Mouse (Mus musculus): ENCODE measurements around the gene Ubr4.
"Not testable (repeated sequence)": the region's sequence is repeated elsewhere in the genome, so short reads cannot be mapped to it uniquely, and the experiment has no call there.

Ubr4 gene

DNA sequence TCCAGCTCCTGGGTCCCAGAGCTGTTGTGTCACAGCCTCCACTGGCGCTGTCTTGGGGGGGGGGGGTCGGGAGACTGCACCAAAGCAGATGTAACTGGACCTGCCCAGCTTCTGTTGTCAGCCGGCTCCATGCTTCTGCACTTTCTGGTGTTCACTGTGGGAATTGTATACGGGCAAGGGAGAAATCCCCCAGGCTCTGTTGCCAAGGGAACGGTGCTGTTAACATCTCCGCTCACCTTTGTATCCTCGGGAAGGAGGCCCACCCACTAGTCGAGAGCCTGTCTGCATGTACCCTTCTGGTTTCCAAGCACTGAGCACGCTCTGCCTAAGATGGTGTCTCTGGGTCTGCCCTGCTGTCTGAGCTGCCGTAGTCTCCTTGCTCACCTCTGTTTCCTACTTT is 134.7 kb downstream of the Ubr4 start:
- DNase-seq (ENCODE audit: low spot score): no peak

- DNase-seq (ENCODE audit: low spot score): no peak
Observed at GRCm38 (mm10) chr4:139488325-139488724, 135.9 kb downstream of the Ubr4 start.

DNA sequence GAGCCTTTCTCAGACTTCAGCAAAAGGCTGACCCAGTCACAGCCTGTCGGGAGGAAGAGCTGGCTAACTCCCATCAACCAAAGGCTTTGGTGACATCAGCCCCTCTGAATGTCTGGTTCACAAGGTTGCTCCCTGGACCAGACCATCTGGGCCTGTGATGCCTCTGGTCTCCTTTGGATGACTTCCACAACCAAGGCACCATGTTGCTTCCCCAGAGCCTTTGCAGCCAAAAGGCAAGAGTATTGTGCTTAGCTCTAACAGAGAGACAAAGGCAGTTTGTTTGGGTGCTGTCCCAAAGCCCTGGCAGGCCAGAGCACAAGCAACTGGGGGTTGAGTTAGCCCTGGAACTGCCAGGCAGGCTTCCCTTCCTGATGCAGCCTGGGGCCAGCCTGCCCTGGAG is 137.5 kb downstream of the Ubr4 start:
- DNase-seq (ENCODE audit: low spot score): no peak

DNA sequence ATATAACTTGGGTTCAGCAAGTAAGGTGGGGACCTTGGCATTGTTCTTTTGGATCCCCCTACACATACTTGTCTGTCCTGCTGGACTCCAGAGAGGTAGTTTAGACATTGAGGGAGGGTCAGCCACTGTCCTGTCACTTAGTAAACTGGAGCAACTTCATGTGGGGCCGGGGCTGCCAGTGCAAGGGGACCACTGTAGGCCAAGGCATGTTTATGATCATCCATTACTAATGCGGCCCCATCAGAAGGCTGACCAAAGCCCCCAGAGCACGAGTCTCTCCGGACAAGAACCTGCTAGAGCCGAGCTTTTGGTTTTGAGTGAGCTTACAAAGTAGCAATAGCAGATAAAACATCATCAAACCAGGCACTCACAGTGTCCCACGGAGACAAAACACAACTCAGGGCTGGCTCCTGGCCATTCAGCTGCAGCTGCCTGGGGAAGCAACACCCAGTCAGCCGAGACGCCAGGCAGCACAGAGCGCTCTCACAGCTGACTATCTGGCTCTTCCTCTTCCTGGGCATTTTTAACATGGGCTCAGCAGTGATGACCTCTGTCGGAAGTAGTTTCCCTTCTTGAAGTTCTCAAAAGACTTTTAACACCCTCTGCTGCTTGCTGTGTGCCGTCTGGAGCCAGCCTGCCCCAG is 138.1 kb downstream of the Ubr4 start:
- no peak for DNase-seq (ENCODE audit: low spot score)

GRCm38 (mm10) chr4:139491541-139492170 is 139.2 kb downstream of the Ubr4 start:
- no peak for DNase-seq (ENCODE audit: low spot score)

DNA sequence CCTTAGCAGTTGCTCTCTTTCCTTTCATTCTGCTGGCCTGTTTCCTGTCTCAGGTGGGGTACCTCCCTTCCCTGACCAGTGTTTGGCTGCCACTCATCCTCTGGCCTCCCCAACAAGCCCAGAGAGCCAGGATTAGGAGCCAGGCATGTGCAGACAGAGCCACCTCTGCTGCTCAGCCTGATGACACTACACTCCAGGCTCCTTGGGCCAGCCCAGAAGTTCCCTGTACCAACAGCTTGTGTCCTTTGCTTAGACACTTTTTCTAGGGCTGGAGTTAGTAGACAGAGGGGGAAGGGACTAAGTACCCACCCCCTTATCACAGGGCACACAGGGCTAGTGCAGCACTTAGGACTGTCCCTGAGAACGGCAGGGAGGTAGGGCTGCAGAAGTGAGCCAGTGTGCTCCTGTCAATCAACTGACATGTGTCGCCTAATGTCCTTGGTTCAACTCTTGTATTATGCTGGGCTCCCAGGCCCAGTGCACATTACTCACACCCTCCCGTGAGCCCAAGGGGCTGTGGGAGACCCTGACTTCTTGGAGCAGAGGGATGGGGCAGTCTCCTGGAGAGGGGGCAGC is 139.9 kb downstream of the Ubr4 start:
- no peak for DNase-seq (ENCODE audit: low spot score)

DNA sequence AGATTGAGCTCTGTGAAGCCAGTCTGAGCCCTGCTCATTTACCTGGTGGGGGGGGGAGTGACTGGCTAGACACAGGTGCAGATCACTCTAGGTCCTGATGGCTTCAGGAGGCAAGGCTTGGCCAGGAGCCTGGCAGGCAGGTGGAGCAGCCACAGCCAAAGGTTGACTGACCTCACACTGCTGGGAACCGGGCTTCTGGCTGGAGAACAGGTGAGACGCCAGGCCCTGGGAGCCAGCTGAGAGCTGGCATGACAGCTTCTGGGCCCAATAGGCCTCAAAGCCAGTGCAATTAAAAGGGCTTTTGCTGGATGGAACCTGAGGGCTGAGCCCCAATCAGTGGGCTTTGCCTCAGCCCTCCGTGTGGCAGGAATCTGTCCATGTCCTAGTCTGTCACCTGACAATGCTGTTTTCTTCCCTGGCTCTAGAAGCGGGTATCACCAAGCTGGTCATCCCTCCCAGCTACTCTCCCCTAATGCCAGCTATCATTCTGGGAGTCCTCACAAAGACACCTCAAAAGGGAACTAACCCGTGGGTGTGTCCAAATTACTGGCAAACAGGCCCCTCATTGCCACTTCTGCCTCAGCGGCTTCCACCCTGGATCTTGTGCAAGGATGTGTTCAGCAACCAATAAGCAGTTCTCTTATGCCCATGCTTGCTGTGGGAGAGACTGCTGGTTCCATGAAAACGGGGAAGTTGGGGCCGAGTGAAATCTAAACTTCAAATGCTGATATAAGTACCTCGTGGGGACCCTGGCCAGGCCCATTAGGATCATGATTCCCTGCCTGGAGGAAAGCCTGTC is 141.0 kb downstream of the Ubr4 start:
- DNase-seq (ENCODE audit: low spot score): no peak

DNA sequence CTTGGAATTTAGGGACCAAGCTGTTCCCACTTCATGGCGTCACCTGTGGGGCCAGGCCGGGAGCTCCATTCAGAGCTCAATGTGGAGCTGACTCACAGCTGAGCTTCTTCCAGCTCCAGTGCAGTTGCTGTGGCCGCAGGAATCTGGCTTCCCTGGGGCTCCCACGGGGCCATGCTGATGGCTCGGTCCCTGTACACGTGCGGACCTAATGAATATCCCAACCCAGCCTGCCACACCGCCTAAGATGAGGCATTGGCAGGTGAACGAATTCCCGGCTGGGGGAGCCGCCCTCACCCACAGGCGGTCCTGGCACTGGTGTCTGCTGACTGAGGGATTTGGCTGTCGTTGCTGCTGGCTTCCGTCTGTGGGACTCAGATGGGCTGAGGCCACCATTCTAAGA is 148.4 kb downstream of the Ubr4 start:
- DNase-seq (ENCODE audit: low spot score): no peak

DNA sequence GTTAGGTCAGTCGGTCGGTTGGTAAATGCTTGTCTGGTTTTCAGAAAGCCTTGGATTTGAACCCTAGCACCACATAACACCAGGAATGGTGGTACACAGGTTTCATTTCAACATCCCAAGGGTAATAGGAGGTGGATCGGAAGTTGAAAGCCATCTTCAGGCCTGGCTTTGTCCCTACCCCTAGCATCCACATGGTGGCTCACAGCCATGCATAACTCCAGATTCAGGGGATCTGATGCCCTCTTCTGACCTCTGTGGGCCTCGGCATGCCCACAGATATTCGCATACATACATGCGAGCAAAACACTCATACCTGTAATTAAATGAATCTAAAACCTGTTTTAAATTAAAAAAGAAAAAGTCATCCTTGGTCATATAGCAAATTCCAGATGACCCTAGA is 149.3 kb downstream of the Ubr4 start:
- DNase-seq (ENCODE audit: low spot score): no peak

- DNase-seq (ENCODE audit: low spot score): no peak
Observed at GRCm38 (mm10) chr4:139503919-139504318, 151.5 kb downstream of the Ubr4 start.

DNA sequence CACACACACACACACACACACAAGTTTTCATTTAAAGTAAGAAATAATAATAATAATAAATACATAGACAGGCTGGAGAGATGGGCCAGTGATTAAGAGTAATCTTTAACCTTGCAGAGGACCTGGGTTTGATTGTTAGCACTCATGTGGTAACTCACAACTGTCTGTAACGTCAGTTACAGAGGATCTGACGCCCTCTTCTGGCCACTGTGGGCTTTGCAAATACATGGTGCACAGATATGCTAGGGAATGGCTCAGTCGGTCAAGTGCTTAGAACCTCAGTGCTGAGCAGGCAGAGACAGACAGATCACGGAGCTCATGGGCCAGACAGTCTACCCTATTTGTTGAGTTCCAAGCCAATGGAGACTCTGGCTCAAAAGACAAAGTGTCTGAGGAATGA is 153.3 kb downstream of the Ubr4 start:
- no peak for DNase-seq (ENCODE audit: low spot score)

DNA sequence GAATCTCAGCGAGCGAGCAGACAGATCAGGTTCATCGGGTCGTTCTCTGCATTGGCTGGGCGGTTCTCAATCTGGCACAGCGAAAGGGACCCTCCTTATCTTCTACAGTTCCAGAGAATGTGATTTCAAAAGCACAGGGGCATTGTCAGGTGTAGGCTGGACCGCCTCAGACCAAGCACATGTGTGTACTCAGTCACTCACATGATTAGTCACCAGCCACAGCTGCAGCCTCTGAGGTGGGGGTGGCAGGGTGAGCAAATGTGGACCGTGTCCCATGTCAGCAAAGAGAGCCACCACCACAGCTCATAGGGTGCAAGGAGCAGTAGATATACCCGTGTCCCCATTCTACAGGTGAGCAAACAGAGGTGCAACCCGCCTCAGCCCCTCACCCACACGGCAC is 154.3 kb downstream of the Ubr4 start:
- no peak for DNase-seq (ENCODE audit: low spot score)

GRCm38 (mm10) chr4:139509069-139509468 is 156.7 kb downstream of the Ubr4 start:
- DNase-seq (ENCODE audit: low spot score): no peak

DNA sequence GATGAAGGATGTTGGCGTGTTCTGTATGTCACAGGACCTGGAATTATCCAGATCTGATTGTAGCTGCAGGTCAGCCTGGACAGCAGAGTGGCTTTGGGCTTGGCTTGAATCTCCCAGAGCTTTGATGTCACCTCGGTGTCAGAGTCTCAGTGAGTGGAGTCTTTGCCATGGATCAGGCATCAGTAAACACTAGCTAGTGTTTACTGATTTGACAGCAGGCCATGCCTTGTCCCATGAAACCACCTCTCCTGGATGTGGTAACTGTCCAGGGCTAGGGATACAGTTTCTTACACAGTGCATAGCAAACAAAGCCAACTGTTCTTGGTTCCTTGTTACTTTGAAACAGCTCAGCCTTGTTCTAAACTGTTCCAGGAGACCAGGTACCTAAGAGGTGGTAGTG is 159.1 kb downstream of the Ubr4 start:
- no peak for DNase-seq (ENCODE audit: low spot score)

- no peak for DNase-seq (ENCODE audit: low spot score)
Observed at GRCm38 (mm10) chr4:139512985-139513384, 160.6 kb downstream of the Ubr4 start.

DNA sequence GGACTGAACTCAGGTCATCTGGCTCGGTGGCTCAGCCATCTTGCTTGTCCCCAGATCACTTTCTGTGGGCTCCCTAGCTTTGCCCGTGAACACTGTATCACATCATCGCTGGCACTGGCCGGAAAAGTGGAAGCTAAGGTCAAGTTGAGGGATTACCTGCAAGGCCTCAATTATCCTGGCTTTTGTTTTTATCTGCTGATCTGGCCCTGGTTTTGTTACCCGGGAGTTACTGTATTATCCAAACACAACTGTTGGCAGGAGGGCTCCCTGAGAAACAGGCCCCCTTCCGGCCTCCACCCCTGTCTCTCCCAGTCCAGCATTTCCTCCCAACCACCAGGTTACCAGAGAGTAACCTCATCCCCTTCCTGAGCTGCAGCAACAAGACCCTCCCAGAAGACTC is 166.8 kb downstream of the Ubr4 start:
- DNase-seq (ENCODE audit: low spot score): no peak

DNA sequence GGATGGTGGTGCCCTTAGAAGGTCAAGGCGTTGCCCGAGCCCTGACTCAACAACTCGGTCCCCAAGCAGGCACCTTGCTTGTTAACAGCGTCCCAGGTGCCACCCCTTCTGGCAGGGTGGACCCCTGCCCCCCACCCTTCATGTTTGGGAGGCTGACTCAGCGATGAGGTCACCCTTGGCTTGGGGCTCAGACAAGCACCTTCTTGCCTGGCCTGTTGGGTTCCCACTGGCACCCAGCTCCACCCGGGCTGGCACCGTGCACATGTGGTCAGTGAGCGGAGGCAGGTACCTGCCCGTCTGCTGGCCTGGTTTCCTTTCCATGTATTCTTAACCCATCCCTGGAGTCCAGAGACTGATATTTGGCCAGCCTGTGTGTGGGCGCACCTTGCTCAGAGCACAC is 169.5 kb downstream of the Ubr4 start:
- DNase-seq (ENCODE audit: low spot score): no peak

DNA sequence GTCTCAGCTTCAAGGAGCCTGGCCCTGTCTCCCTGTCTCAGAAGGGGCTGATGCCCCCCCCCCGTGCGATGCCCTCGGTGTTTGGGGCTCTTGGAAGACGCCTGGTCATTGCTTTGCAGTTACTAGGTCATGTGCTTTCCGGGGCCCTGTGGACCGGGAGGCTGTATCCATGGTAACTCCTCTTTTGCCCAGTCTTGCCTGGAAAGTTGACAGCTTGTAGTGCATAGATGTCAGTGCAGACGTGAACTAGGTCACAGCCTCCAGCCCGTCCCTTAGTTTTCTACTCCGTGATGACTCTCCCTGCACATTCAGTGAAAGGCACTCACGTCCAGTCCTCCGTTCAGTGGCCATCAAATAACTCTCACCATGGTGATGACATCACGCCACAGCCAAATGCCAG is 174.1 kb downstream of the Ubr4 start:
- no peak for DNase-seq (ENCODE audit: low spot score)

- not testable (repeated sequence) for DNase-seq (ENCODE audit: low spot score)
Observed at GRCm38 (mm10) chr4:139530248-139530647, 177.8 kb downstream of the Ubr4 start, which contains the start of gene Iffo2. TSS of gene Iffo2 (plus strand) at chr4:139530548.

DNA sequence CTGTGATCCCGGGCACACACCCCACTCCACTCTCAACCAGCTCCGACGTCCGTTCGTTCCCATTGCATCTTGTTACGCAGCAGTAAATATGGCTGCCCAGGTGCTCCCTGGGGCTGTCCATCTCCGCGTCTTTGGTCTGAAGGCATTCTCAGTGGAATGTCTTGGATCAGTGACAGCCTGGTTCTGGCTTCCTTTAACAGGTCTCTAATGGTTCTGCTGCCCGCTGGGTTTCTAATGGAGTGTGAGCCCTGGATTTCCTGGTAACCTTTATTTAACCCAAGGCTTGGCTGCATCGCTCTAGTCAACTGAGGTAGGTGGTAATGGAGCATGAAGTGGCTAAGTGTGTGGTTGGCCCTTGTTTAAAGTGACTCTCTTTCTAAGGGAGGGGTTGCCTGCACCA is 179.7 kb downstream of the Ubr4 start:
- no peak for DNase-seq (ENCODE audit: low spot score)

DNA sequence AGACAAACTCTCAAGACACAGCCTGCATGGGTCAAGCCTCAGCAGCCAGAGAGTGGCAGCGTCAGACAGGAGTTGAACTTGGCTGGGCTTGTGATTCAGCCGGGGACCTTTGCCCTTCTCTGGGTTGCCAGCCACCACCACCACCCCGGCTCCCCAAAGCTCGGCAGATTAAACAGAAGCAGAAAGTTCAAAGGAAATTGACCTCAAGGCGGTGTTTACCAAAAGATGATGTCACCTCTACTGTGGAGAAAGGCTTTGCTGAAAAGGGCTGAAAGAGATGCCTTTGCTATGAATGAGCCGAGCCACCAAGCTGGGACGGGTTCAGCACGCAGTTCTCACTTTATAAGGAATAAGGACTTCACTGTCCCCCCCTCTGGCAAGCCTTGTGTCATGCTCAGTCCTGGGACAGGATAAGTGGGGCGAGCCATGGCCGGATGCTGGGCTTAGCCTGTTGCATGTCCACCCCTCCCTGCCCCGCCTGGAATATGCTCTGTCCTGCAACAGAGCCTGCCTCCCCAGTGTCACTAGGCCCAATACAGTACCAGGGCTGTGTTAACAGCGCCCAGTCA is 182.8 kb downstream of the Ubr4 start:
- peak; percentile 77 for DNase-seq (ENCODE audit: low spot score)

DNA sequence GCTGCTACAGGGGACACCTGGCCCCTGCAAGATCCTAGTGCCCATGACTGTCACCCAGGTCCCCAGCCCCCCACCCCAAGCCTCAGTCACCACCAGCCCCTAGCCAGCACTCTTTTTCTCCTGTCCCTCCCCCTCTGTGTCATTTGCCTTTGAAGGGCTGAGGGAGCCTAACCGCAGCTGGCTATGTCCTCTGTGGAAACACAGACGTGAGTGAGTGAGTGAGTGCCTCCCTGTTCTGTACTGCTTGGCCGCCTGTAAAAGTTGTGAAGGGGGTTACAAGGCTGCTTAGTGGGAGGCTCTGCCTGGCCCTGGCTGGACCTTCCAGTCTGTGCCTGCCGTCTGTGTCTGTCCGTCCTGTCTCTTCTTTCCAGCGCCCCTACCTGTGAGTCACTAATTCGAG is 183.3 kb downstream of the Ubr4 start:
- DNase-seq (ENCODE audit: low spot score): no peak

DNA sequence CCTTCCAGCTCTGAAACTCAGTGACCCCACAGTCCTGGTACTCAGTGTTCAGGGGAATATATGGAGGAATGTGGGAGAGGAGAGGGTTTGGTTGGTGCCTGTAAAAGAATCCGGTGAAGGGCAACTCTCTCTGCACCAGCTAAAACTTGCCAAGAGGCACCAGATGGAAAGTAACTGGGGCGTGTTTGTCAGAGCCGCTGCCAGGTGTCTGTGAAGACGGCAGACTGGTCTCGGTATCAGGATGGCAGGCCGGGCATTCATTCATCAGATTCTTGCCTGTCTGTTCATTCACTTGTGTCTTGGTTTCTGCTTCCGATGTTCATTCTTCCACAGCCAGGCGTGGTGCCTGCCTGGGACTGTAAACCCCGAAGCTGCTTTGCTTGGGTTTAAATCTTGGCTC is 184.3 kb downstream of the Ubr4 start:
- no peak for DNase-seq (ENCODE audit: low spot score)
